Mouse (Mus musculus) ES-E14 (cell line): Measurements from ENCODE around the gene Sipa1l2. TPM values are rescaled to one million over a fixed set of nuclear protein-coding genes. Genes with fewer than 3 reads are reported as not detected.

Experiments used
- DNase-seq: peaks from one replicate; pipeline ENCODE4 v3.0.0-alpha.2; 2013; ENCODE audit warnings: low read depth, low spot score
- H3K27ac ChIP-seq: 2 replicates; pipeline ENCODE4 v1.5.1; 2012; ENCODE audit warnings: low read depth, mild to moderate bottlenecking, low read length, moderate library complexity, mixed read lengths; ENCODE audit not compliant: poor library complexity, insufficient read depth, severe bottlenecking
- H3K36me3 ChIP-seq: 2 replicates; pipeline ENCODE4 v1.6.1; 2012; ENCODE audit warnings: mild to moderate bottlenecking, low read length, moderate library complexity, mixed read lengths; ENCODE audit not compliant: control insufficient read depth, poor library complexity, insufficient read depth, severe bottlenecking
- H3K4me1 ChIP-seq, 2 experiments: fragments of 150-350 bp in 1 of 2; sonication (generic) in 1 of 2; 2 replicates each; pipeline ENCODE4 v1.6.1; 2012; ENCODE audit warnings: low read length in 2 of 2, mild to moderate bottlenecking in 1 of 2, mixed read lengths in 1 of 2; ENCODE audit not compliant: control insufficient read depth in 2 of 2, insufficient read depth in 2 of 2, poor library complexity in 1 of 2
- H3K4me3 ChIP-seq, 2 experiments: fragments of 150-350 bp in 1 of 2; sonication (generic) in 1 of 2; 2 replicates each; pipeline ENCODE4 v1.5.1; 2012; ENCODE audit warnings: low read length in 2 of 2, low read depth in 1 of 2, mild to moderate bottlenecking in 1 of 2, mixed read lengths in 1 of 2; ENCODE audit not compliant: insufficient read depth in 1 of 2, poor library complexity in 1 of 2, severe bottlenecking in 1 of 2
- H3K9ac ChIP-seq: 2 replicates; pipeline ENCODE4 v1.6.1; 2012; ENCODE audit warnings: low read depth, mild to moderate bottlenecking, low read length, mixed read lengths; ENCODE audit not compliant: poor library complexity, insufficient read depth, severe bottlenecking
- H3K9me3 ChIP-seq: fragments of 150-350 bp; sonication (generic); 2 replicates; pipeline ENCODE4 v1.6.1; 2012; ENCODE audit warnings: low read depth, mild to moderate bottlenecking, low read length; ENCODE audit not compliant: control insufficient read depth, insufficient read depth
- CHD2 ChIP-seq: IDR thresholded peaks from 2 replicates; pipeline ENCODE4 v1.6.1; 2014; ENCODE audit warnings: mild to moderate bottlenecking, low read depth, low read length, inconsistent platforms
- HCFC1 ChIP-seq: IDR thresholded peaks from 2 replicates; pipeline ENCODE4 v1.6.1; 2012; ENCODE audit warnings: low read length, inconsistent platforms, borderline replicate concordance; ENCODE audit not compliant: insufficient read depth
- MAFK ChIP-seq: IDR thresholded peaks from 2 replicates; pipeline ENCODE4 v1.6.1; 2014; ENCODE audit warnings: mild to moderate bottlenecking, low read depth, low read length, inconsistent platforms; ENCODE audit not compliant: insufficient read depth
- ZC3H11A ChIP-seq: IDR thresholded peaks from 2 replicates; pipeline ENCODE4 v1.6.1; 2012; ENCODE audit warnings: low read depth, mild to moderate bottlenecking, inconsistent platforms, low read length, borderline replicate concordance
- ZNF384 ChIP-seq: IDR thresholded peaks from 2 replicates; pipeline ENCODE4 v1.6.1; 2012; ENCODE audit warnings: low read depth, low read length, inconsistent platforms
- in situ Hi-C, 2 experiments: fragments of 600-800 bp; cut with MboI; formaldehyde crosslinking; loops; one replicate each; pipeline ENCODE4 v1.15.1; 2025; ENCODE audit warnings: low sequenced_read_pairs in 2 of 2, inconsistent platforms in 1 of 2; ENCODE audit not compliant: unreplicated experiment in 2 of 2
- total RNA-seq: library from RNA; depleted of rRNA; stranded (reverse); fragments of 300-350 nt; gene quantifications from 2 replicates; pipeline ENCODE4 v1.2.3, GENCODE M21; 2012

The Sipa1l2 gene
- total RNA-seq, 1 experiment, result 19.0 TPM

DNA sequence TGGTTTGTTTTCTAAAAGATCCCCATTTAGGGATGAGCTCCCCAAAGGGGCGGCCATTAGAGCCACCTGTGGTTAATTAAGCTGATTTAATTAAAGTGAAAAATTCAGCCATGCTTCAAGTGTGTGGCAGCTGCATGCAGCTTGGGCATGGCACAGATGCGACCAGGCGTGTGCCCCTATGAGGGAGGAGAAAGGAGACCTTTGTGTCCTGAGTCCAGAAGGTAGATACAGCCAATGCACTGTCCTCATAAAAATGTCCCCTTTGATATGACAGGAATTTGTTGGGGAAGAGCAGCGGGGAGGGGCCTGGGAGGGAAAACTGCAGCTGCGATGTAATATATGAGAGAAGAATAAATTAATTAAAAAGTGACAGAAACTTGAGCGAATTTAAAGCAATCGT is 106.7 kb downstream of the Sipa1l2 start:
- Histone ChIP-seq H3K36me3 (peaks cover 5% of the 10 kb centered on the region; the same call in 1 of the 2 replicates), H3K4me3 (no peak overlapping the region), H3K27ac (no peak overlapping the region), H3K9me3 (no peaks in the 10 kb centered on the region), H3K4me1 (peaks cover 3 to 23% of the 10 kb centered on the region in 2 experiments; a peak in 3 of 4 replicates), H3K9ac (no peak overlapping the region)
- TF ChIP-seq CHD2, result no peak
- TF ChIP-seq MAFK, result no peak
- TF ChIP-seq HCFC1, result no peak
- no peak for TF ChIP-seq ZNF384
- TF ChIP-seq ZC3H11A, result no peak
- in situ Hi-C loops, result no loop called here
- no peak for DNase-seq

DNA sequence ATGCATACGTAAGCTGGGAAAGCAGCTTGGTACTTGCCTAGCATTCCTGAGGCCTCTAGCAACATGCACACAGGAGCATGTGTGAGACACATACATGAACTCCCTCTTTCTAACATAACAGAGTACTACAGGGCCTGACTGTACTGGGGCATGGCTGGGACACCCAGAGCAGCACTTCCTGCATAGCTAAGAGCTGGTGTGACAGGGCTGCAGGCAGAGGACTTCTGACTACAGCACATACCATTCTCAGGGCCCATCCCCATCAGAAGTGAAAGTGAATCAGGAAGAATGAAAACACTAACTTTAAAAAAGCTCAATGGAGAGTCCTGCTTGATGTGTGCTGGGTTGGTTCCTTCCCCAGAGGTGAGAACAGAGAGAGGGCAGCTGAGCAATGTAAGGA is 108.1 kb downstream of the Sipa1l2 start:
- Histone ChIP-seq H3K9me3 (no peaks in the 10 kb centered on the region), H3K27ac (no peak overlapping the region; the same call in 1 of the 2 replicates), H3K4me3 (no peak overlapping the region), H3K36me3 (peaks cover 4% of the 10 kb centered on the region; the same call in 1 of the 2 replicates), H3K9ac (no peak overlapping the region), H3K4me1 (peaks cover 3 to 23% of the 10 kb centered on the region in 2 experiments; a peak in 3 of 4 replicates)
- TF ChIP-seq ZC3H11A, result no peak
- no peak for TF ChIP-seq CHD2
- TF ChIP-seq ZNF384, result no peak
- TF ChIP-seq MAFK, result no peak
- TF ChIP-seq HCFC1, result no peak
- no peak for DNase-seq
- in situ Hi-C loops, result no loop called here

DNA sequence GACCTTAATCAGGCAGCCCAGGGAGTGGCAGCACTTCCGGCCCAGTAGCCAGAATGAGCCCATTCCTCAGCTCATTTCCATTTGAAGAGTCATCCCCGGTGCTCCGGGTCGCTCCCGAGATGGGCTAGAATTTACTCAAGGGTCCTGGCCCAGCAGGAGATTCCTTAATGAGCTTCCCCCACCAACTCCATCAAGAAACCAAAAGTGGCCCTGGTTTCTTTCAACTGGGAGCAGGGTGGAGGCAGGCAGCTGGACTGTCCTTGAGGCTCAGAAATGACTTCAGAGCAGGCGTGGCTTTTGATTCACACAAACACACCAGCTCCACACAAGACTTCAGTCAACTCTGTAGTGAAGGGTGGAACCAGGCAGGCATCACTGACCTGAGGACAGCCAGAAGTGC is 109.0 kb downstream of the Sipa1l2 start:
- DNase-seq, result peak; percentile 73
- no peaks in the 10 kb centered on the region for H3K9me3 ChIP-seq
- peaks cover 3 to 23% of the 10 kb centered on the region in 2 experiments; a peak in 3 of 4 replicates for H3K4me1 ChIP-seq
- H3K36me3 ChIP-seq, result peaks cover 4% of the 10 kb centered on the region; the same call in 1 of the 2 replicates
- H3K9ac ChIP-seq, result no peak overlapping the region
- no peak overlapping the region for H3K4me3 ChIP-seq
- TF ChIP-seq ZNF384 (no peak), HCFC1 (no peak)
- in situ Hi-C loops, result no loop called here
- peak overlapping the region; percentile 90 for H3K27ac ChIP-seq

DNA sequence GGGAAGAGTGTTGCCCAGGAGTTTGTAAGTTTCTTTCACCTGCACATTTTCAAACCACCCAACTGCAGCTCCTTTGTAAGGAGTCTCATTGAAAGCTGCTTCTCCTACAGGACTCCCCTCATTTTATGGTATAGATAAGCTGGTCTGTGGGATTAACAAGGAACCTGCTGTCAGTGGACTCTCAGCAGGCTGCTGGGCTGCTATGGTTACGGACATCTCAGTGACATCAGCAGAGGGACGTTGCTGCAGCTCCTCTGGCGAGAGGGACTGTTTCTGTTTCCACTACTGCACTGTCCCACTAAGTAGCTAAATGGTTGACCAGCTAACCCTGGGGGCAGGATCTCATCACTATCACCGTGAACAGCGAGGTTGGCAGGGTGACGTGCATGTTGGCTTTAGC is 120.6 kb downstream of the Sipa1l2 start:
- no peak for DNase-seq
- in situ Hi-C loops, result no loop called here
- H3K27ac ChIP-seq, result no peak overlapping the region
- H3K36me3 ChIP-seq, result peaks cover 29% of the 10 kb centered on the region; the same call in 1 of the 2 replicates
- H3K4me3 ChIP-seq, result no peak overlapping the region
- no peaks in the 10 kb centered on the region for H3K9me3 ChIP-seq
- no peak overlapping the region for H3K9ac ChIP-seq
- no peaks in the 10 kb centered on the region for H3K4me1 ChIP-seq
- TF ChIP-seq MAFK, result no peak
- no peak for TF ChIP-seq HCFC1
- no peak for TF ChIP-seq CHD2
- no peak for TF ChIP-seq ZNF384
- TF ChIP-seq ZC3H11A, result no peak

DNA sequence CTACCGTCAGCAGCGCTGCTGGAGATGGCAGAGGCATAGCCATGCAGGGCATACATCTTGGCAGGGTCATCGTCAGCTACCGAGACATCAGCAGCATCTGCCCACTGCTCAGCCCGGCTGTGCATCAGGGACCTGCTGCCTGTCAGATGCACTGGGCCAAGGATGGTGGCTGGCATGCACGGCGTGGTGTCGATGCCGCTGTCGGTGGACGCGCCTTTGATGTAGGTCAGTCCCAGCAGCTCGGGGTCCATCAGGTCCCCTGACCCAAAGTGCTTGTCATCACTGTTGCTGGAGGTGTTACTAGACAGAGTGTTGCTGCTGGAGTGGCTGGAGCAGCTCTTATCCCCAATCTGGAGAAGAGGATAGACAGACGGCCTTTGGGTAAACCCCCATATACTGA is 122.1 kb downstream of the Sipa1l2 start:
- DNase-seq, result no peak
- in situ Hi-C loops, result no loop called here
- Histone ChIP-seq H3K36me3 (peaks cover 29% of the 10 kb centered on the region; the same call in 1 of the 2 replicates), H3K9ac (no peak overlapping the region), H3K4me3 (no peak overlapping the region), H3K4me1 (no peaks in the 10 kb centered on the region), H3K9me3 (no peaks in the 10 kb centered on the region), H3K27ac (no peak overlapping the region)
- no peak for TF ChIP-seq HCFC1
- TF ChIP-seq ZNF384, result no peak
- no peak for TF ChIP-seq ZC3H11A
- TF ChIP-seq MAFK, result no peak
- no peak for TF ChIP-seq CHD2
